Comparison of ENCODE assay signal across 17 mouse cellular contexts in genomic region chr15:83124625-83125024, GRCm38 (mm10).
"Had no signal": no experiment of that assay in that cellular context is flagged by ENCODE, and none has a peak within 500 bp of the region (broad histone marks: within the 10 kb centered on the region; RNA-seq: fewer than 3 reads in every experiment).

No protein-coding gene starts in this region.

- H3K27ac ChIP-seq: intestine, embryonic 15.5 days; kidney, embryonic 15.5 days; left cerebral cortex, adult 2 months; limb, embryonic 13.5 days; liver, embryonic 15.5 days; midbrain, embryonic 10.5 days; neural tube, embryonic 12.5 days; stomach, embryonic 15.5 days had no signal

- ATAC-seq: intestine, embryonic 15.5 days had no signal

- H3K27me3 ChIP-seq: intestine, embryonic 15.5 days; kidney, embryonic 15.5 days; limb, embryonic 13.5 days; liver, embryonic 15.5 days; neural tube, embryonic 12.5 days; stomach, embryonic 15.5 days had no signal

- H3K9ac ChIP-seq: intestine, embryonic 15.5 days; kidney, embryonic 15.5 days; liver, embryonic 15.5 days; lung, embryonic 14.5 days; neural tube, embryonic 12.5 days; stomach, embryonic 15.5 days had no signal

- DNase-seq: kidney, adult 18-20 months; kidney, postnatal 14 days; lung, embryonic 14.5 days; lung, postnatal 10 days; lung, postnatal 4 days; midbrain, embryonic 14.5 days; retina, postnatal 1 day; right cerebral cortex, postnatal 4 days; thymus, postnatal 4 days had no signal

- H3K9me3 ChIP-seq: intestine, embryonic 15.5 days; kidney, embryonic 15.5 days; limb, embryonic 13.5 days; liver, embryonic 15.5 days; midbrain, embryonic 10.5 days; neural tube, embryonic 12.5 days; stomach, embryonic 15.5 days had no signal

- H3K4me2 ChIP-seq: intestine, embryonic 15.5 days; kidney, embryonic 15.5 days; limb, embryonic 13.5 days; liver, embryonic 15.5 days; lung, embryonic 14.5 days; neural tube, embryonic 12.5 days; stomach, embryonic 15.5 days had no signal

- H3K4me3 ChIP-seq: intestine, embryonic 15.5 days; kidney, embryonic 15.5 days; left cerebral cortex, adult 2 months; limb, embryonic 13.5 days; liver, embryonic 15.5 days; midbrain, embryonic 10.5 days; neural tube, embryonic 12.5 days; stomach, embryonic 15.5 days had no signal
